Mouse (Mus musculus) myocyte (in vitro differentiated cells): ENCODE data around the gene Rims1. TPM values are rescaled to one million over a fixed set of nuclear protein-coding genes. Genes with fewer than 3 reads are reported as not detected.

Experiments used
- H3K27me3 ChIP-seq: one replicate; pipeline ENCODE4 v1.6.1; 2011; ENCODE audit not compliant: control insufficient read depth, insufficient read depth, insufficient read length
- H3K36me3 ChIP-seq: one replicate; pipeline ENCODE4 v1.6.1; 2011; ENCODE audit not compliant: control insufficient read depth, insufficient read depth
- H3K4me2 ChIP-seq: one replicate; pipeline ENCODE4 v1.6.1; 2011; ENCODE audit warnings: low read depth, control low read depth
- H3K4me3 ChIP-seq: one replicate; pipeline ENCODE4 v1.5.1; 2011; ENCODE audit warnings: mild to moderate bottlenecking, control low read depth, moderate library complexity
- H3K79me2 ChIP-seq: one replicate; pipeline ENCODE4 v1.6.1; 2011; ENCODE audit not compliant: control insufficient read depth, insufficient read depth
- H3ac ChIP-seq: one replicate; pipeline ENCODE4 v1.6.1; 2011; ENCODE audit not compliant: control insufficient read depth, insufficient read length
- CEBPB ChIP-seq: IDR thresholded peaks from 2 replicates; pipeline ENCODE4 v1.6.1; 2011; ENCODE audit warnings: mild to moderate bottlenecking, moderate library complexity; ENCODE audit not compliant: poor library complexity, insufficient read depth, severe bottlenecking
- E2F4 ChIP-seq: IDR thresholded peaks from one replicate; pipeline ENCODE4 v1.6.1; 2011; ENCODE audit warnings: mild to moderate bottlenecking, control low read depth, moderate library complexity; ENCODE audit not compliant: insufficient read depth
- MAX ChIP-seq: IDR thresholded peaks from one replicate; pipeline ENCODE4 v1.6.1; 2011; ENCODE audit warnings: low read depth, mild to moderate bottlenecking, control low read depth
- MYOD1 ChIP-seq, 3 experiments: IDR thresholded peaks; one replicate each; pipeline ENCODE4 v1.6.1; 2011; ENCODE audit warnings: control low read depth in 2 of 3, low read depth in 2 of 3, mild to moderate bottlenecking in 2 of 3, moderate library complexity in 1 of 3; ENCODE audit not compliant: insufficient read length in 2 of 3, control insufficient read depth in 1 of 3
- MYOG ChIP-seq, 3 experiments: IDR thresholded peaks; one replicate each; pipeline ENCODE4 v1.6.1; 2011; ENCODE audit warnings: control low read depth in 2 of 3, low read depth in 2 of 3, mild to moderate bottlenecking in 2 of 3; ENCODE audit not compliant: insufficient read length in 2 of 3, control insufficient read depth in 1 of 3, insufficient read depth in 1 of 3
- POLR2A ChIP-seq: IDR thresholded peaks from one replicate; pipeline ENCODE4 v1.6.1; 2011; ENCODE audit warnings: low read depth, mild to moderate bottlenecking, control low read depth, moderate library complexity; ENCODE audit not compliant: insufficient read length
- POLR2AphosphoS2 ChIP-seq: IDR thresholded peaks from one replicate; pipeline ENCODE4 v1.6.1; 2011; ENCODE audit warnings: low read depth, control low read depth; ENCODE audit not compliant: insufficient read length
- REST ChIP-seq: IDR thresholded peaks from one replicate; pipeline ENCODE4 v1.6.1; 2011; ENCODE audit warnings: mild to moderate bottlenecking, control low read depth, moderate library complexity; ENCODE audit not compliant: insufficient read depth, insufficient read length
- SRF ChIP-seq: IDR thresholded peaks from one replicate; pipeline ENCODE4 v1.6.1; 2011; ENCODE audit warnings: low read depth; ENCODE audit not compliant: control insufficient read depth, insufficient read length
- TCF12 ChIP-seq: IDR thresholded peaks from one replicate; pipeline ENCODE4 v1.6.1; 2011; ENCODE audit warnings: mild to moderate bottlenecking, control low read depth; ENCODE audit not compliant: poor library complexity, insufficient read depth, severe bottlenecking
- TCF3 ChIP-seq: IDR thresholded peaks from one replicate; pipeline ENCODE4 v1.6.1; 2011; ENCODE audit warnings: low read depth, control low read depth; ENCODE audit not compliant: insufficient read length
- USF1 ChIP-seq: IDR thresholded peaks from one replicate; pipeline ENCODE4 v1.6.1; 2011; ENCODE audit warnings: low read depth, mild to moderate bottlenecking, control low read depth, moderate library complexity
- polyA plus RNA-seq: library from polyadenylated mRNA; unstranded; fragments of >200 nt; fragmentation: generic; extraction: Trizol; gene quantifications from one replicate; pipeline ENCODE4 v1.2.1, GENCODE M21; 2012; ENCODE audit warnings: missing spikeins

Rims1 gene
- polyA plus RNA-seq, 1 experiment: not detected

DNA sequence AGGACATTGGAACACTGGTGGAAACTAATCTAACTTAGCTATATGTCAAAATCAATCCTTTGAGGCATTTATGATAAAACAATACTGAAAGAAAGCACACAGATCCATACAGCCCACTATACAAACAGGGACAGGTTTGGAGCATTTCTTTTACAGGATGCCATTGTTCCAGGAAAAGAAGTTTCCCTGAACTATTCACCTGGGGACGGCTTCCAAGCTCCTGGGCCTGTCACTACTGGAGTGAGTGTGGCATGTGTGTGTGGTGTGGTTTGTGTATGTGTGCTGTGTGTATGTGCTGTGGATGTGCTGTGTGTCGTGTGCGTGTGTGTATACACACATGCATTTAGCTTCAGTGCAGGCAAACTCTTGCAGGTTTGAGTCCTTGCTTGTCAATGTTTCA lies 338.8 kb downstream of the Rims1 start:
- H3ac ChIP-seq: no peak overlapping the region
- no peak overlapping the region for H3K4me2 ChIP-seq
- no peaks in the 10 kb centered on the region for H3K27me3 ChIP-seq
- H3K79me2 ChIP-seq: no peaks in the 10 kb centered on the region
- no peak overlapping the region for H3K4me3 ChIP-seq
- H3K36me3 ChIP-seq: no peaks in the 10 kb centered on the region
- no peak for TF ChIP-seq TCF3
- TF ChIP-seq E2F4: no peak
- TF ChIP-seq POLR2A: no peak
- TF ChIP-seq CEBPB: no peak
- no peak for TF ChIP-seq REST
- no peak for TF ChIP-seq MAX
- no peak for TF ChIP-seq MYOD1 (IDR thresholded peaks at IDR 0.05; ENCODE audit: control insufficient read depth in 1 of 3, insufficient read length in 2 of 3, low read depth in 2 of 3)
- no peak for TF ChIP-seq POLR2AphosphoS2
- no peak for TF ChIP-seq TCF12
- TF ChIP-seq USF1: no peak
- no peak for TF ChIP-seq MYOG (IDR thresholded peaks at IDR 0.05; ENCODE audit: control insufficient read depth in 1 of 3, insufficient read depth in 1 of 3, insufficient read length in 2 of 3, low read depth in 2 of 3)
- TF ChIP-seq SRF: no peak

DNA sequence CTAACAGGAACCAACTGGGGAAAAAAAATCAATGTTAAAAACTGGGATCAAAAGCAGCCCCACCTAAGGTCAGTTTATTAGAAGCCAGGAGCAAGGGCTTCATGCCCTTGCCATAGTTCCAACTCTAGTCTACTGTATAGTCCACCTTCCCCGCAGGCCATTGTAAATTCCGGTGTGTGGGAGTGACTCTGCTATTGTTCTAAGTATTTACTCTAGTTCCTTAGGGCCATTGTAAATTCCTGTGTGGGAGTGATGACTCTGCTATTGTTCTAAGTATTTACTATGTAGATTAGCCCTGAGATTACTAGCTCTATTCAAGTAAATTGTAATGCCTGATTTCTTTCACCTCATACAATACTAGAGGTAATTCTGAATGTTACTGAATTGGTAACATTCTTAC lies 339.2 kb downstream of the Rims1 start:
- H3ac ChIP-seq: no peak overlapping the region
- H3K27me3 ChIP-seq: no peaks in the 10 kb centered on the region
- H3K36me3 ChIP-seq: no peaks in the 10 kb centered on the region

DNA sequence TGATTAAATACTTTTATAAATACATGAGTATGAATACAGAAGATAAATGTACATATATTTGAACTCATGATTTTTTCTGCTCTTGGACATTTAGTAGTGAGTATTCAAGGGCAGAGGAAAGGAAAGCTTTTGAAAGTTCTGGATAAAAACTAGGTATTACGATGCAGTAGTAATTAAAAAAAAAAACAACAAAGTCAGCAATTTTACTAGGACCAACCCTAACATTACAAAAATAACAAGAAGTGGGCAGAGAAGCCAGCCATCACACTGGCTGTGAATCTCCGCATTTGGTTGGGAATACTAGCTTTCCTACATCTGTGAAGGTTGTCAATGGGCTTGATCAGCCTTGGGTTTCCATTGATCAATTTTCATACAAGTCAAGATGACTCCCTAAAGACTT lies 381.8 kb downstream of the Rims1 start:
- TF ChIP-seq REST (no peak), MYOD1 (IDR thresholded peaks at IDR 0.05; ENCODE audit: control insufficient read depth in 1 of 3, insufficient read length in 2 of 3, low read depth in 2 of 3) (no peak), TCF3 (no peak)
- Histone ChIP-seq H3K4me2 (no peak overlapping the region), H3K79me2 (no peaks in the 10 kb centered on the region), H3K36me3 (no peaks in the 10 kb centered on the region), H3K27me3 (no peaks in the 10 kb centered on the region), H3K4me3 (no peak overlapping the region), H3ac (no peak overlapping the region)

More for the DNA sequence above, 339.2 kb downstream of the Rims1 start:
- Histone ChIP-seq H3K4me3 (no peak overlapping the region), H3K79me2 (no peaks in the 10 kb centered on the region), H3K4me2 (no peak overlapping the region)
- TF ChIP-seq REST: no peak
- TF ChIP-seq CEBPB: no peak
- TF ChIP-seq TCF12: no peak
- no peak for TF ChIP-seq E2F4
- TF ChIP-seq MAX: no peak
- TF ChIP-seq USF1: no peak
- no peak for TF ChIP-seq MYOD1 (IDR thresholded peaks at IDR 0.05; ENCODE audit: control insufficient read depth in 1 of 3, insufficient read length in 2 of 3, low read depth in 2 of 3)
- no peak for TF ChIP-seq POLR2AphosphoS2
- no peak for TF ChIP-seq SRF
- TF ChIP-seq TCF3: no peak
- no peak for TF ChIP-seq MYOG (IDR thresholded peaks at IDR 0.05; ENCODE audit: control insufficient read depth in 1 of 3, insufficient read depth in 1 of 3, insufficient read length in 2 of 3, low read depth in 2 of 3)
- no peak for TF ChIP-seq POLR2A

DNA sequence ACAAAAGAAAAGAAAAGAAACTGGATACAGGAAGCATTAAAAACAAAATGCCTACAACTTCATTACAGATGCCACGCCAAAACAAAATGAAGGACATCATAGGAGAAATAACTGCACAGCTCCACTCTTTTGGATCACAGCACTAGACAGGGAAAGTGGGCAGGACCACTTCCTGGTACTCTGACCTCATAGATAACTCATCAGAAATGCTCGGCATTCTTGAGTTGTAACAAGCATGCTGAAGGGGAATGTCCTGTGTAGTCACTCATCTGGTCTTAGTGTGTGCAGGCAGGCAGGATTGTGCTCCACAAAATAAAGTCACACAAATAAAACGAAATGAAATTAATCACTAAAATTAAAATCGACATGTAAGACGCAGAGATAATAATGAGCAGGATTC lies 383.7 kb downstream of the Rims1 start:
- TF ChIP-seq E2F4: no peak
- TF ChIP-seq REST: no peak
- TF ChIP-seq POLR2A: no peak
- TF ChIP-seq POLR2AphosphoS2: no peak
- no peak for TF ChIP-seq TCF3
- TF ChIP-seq MAX: no peak
- no peak for TF ChIP-seq TCF12
- no peak for TF ChIP-seq USF1
- no peak for TF ChIP-seq CEBPB
- TF ChIP-seq SRF: no peak
- no peak for TF ChIP-seq MYOD1 (IDR thresholded peaks at IDR 0.05; ENCODE audit: control insufficient read depth in 1 of 3, insufficient read length in 2 of 3, low read depth in 2 of 3)
- no peak for TF ChIP-seq MYOG (IDR thresholded peaks at IDR 0.05; ENCODE audit: control insufficient read depth in 1 of 3, insufficient read depth in 1 of 3, insufficient read length in 2 of 3, low read depth in 2 of 3)
- Histone ChIP-seq H3K4me2 (peak overlapping the region; percentile 18), H3K4me3 (no peak overlapping the region), H3ac (no peak overlapping the region), H3K36me3 (no peaks in the 10 kb centered on the region), H3K79me2 (no peaks in the 10 kb centered on the region), H3K27me3 (no peaks in the 10 kb centered on the region)

DNA sequence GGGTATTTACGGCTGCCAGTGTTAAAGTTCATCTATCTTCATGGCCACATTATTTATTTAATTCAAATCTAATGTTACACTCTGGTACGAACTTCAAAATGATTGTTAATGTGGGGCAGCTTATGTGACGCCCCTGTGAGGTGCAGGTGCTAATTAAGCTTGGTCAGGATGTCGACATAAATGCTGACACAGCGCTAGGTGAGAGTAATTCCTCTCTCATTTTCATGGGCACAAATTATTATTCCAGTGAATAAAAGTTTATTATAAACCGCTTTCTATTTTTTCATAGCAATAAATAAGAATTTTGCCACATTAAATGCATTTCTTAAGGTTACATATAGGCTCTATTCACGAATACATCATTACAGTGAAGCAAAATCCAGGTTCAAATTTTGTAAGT lies 395.6 kb downstream of the Rims1 start:
- Histone ChIP-seq H3ac (no peak overlapping the region), H3K27me3 (no peaks in the 10 kb centered on the region), H3K4me2 (no peak overlapping the region), H3K36me3 (no peaks in the 10 kb centered on the region), H3K79me2 (no peaks in the 10 kb centered on the region), H3K4me3 (no peak overlapping the region)
- TF ChIP-seq USF1 (no peak), E2F4 (no peak), SRF (no peak), POLR2AphosphoS2 (no peak), CEBPB (no peak), MAX (no peak)
